Mouse (Mus musculus): ENCODE measurements around the gene L2hgdh.
A peak's percentile ranks its signal among the peaks of the same experiment; 100 is the strongest.

L2hgdh gene

GRCm38 (mm10) chr12:69674176-69674575 lies 50.5 kb downstream of the L2hgdh start:
- no peak for DNase-seq (ENCODE audit: low spot score)

DNA sequence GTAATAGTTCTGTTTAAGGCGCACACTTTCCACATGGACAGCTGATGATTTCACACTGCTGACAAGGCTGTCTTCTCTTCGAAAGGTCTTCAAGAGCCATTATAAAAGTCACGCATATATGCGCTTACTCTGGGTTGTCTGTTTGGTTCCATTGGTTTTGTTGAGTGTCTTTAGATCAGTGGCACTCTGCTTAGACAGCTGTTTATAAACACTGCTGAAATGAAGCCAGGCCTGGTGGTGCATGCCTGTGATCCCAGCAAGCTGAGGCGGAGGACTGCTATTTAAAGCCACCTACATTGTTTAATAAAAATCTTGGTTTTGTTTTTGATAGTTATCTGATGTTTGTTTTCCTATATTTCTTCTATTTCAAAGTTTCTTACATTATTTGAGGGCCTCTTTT lies 58.0 kb downstream of the L2hgdh start:
- DNase-seq (ENCODE audit: low spot score) = no peak

GRCm38 (mm10) chr12:69661658-69662057 lies 63.0 kb downstream of the L2hgdh start:
- DNase-seq (ENCODE audit: low spot score) = no peak

DNA sequence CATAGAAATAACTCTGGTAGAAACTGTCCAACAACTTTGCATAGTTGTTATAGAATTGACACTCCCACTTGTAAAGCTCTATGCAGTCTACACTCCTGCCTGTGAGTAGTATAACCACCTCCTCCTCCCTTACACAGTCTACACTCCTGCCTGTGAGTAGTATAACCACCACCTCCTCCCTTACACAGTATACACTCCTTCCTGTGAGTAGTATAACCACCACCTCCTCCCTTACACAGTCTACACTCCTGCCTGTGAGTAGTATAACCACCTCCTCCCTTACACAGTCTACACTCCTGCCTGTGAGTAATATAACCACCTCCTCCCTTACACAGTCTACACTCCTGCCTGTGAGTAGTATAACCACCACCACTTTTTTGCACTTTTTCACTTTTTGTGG lies 70.7 kb downstream of the L2hgdh start:
- peak; percentile 81 for DNase-seq (ENCODE audit: low spot score)

GRCm38 (mm10) chr12:69649511-69649910 lies 75.2 kb downstream of the L2hgdh start:
- DNase-seq (ENCODE audit: low spot score) = no peak

DNA sequence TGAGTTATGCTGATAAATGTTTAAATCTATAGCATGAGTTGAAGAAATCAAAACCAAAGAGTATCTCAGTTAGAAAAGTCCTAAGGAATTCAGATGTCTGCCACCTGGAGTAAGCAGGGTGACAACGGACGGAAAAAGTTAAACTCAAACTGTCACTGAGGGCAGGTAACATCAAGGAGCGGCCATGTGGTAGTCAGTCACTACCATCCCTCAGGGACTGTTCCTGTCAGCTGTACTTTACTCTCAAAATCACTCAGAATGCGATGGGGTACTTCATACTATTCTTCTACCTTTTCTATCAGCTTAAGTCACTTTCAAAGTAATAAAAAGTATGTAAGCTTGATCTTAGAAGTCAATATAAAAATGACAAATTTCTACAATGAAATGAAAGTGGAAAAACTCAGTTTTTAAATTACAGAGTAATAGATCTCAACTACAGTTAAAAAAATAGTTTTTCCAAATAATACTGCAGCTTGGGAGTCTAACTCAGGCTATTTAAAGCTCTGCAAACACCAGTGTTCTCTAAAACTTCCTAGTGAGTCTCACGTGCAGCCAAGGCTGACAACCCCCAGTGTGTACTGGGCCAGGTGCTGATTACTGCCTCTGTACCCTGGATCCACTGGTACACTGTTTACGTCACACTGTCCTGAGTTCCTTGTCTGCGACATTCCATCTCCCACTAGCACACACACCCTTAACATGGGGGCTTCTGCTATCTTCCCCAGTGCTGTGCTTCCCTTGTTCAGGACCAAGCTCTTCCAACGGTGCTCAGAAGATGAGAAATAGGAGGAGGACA lies 78.7 kb downstream of the L2hgdh start:
- DNase-seq (ENCODE audit: low spot score) = no peak

DNA sequence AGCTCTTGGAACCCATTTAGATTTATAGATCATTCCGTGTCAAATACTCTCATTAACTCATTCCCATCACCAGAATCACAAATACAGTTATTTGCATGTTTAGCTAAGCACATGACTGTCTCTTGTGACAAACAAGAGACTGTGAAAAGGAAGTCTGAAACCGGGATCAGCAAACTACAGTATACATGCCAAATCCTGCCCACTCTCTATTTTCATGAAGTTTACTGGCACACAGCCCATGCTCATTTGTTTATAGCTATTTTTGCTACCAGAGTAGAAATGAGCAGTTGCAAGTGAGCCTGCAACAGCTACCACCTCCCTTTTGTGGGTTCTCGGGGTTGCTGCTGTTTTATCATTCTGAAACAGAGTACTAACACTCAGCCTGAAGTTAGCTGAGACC lies 79.8 kb downstream of the L2hgdh start:
- no peak for DNase-seq (ENCODE audit: low spot score)

- no peak for DNase-seq (ENCODE audit: low spot score)
Observed at GRCm38 (mm10) chr12:69642877-69643276, 81.8 kb downstream of the L2hgdh start.
